Mouse (Mus musculus) neural tube, embryonic 11.5 days (tissue): ENCODE measurements around the gene Hpdl. TPM values are rescaled to one million over a fixed set of nuclear protein-coding genes. Genes with fewer than 3 reads are reported as not detected.

Experiments used
- polyA plus RNA-seq: library from polyadenylated mRNA; unstranded; fragments of >200 nt; fragmentation: Nextera tagmentation; extraction: Ambion mirVana; gene quantifications from 2 replicates; pipeline ENCODE4 v1.2.1, GENCODE M21; 2014

Gene Hpdl
- polyA plus RNA-seq, 1 experiment from 2014 or later = 1.3 TPM

Other genes starting within 250 kb of the Hpdl start
- 2.3 and 2.4 TPM in 2 replicates for gene Ccdc17, start 225.1 kb downstream of the Hpdl start, polyA plus RNA-seq
- 256 and 265 TPM in 2 replicates for gene Nasp, start 193.8 kb downstream of the Hpdl start, polyA plus RNA-seq
- 614 and 619 TPM in 2 replicates for gene Akr1a1, start 170.0 kb downstream of the Hpdl start, polyA plus RNA-seq
- 902 and 917 TPM in 2 replicates for gene Prdx1, start 136.2 kb downstream of the Hpdl start, polyA plus RNA-seq
- gene Mmachc, start 113.3 kb downstream of the Hpdl start, polyA plus RNA-seq = 17.6 and 25.1 TPM in 2 replicates
- gene Ccdc163, start 113.2 kb downstream of the Hpdl start, polyA plus RNA-seq = 23.8 and 31.4 TPM in 2 replicates
- gene Tesk2, start 100.8 kb downstream of the Hpdl start, polyA plus RNA-seq = 8.9 and 9.8 TPM in 2 replicates
- gene Toe1, start 14.1 kb downstream of the Hpdl start, polyA plus RNA-seq = 34.8 and 36.1 TPM in 2 replicates
- 15.5 and 17.4 TPM in 2 replicates for gene Mutyh, start 14.0 kb downstream of the Hpdl start, polyA plus RNA-seq
- gene Zswim5, start 55.7 kb upstream of the Hpdl start, polyA plus RNA-seq = 11.1 and 13.6 TPM in 2 replicates
- 89.8 and 99.2 TPM in 2 replicates for gene Urod, start 172.7 kb upstream of the Hpdl start, polyA plus RNA-seq
- gene Hectd3, start 173.6 kb upstream of the Hpdl start, polyA plus RNA-seq = 12.9 and 14.7 TPM in 2 replicates
- gene Eif2b3, start 197.7 kb upstream of the Hpdl start, polyA plus RNA-seq = 48.1 and 52.5 TPM in 2 replicates